Mouse (Mus musculus): ENCODE data around the gene Dip2b. TPM values are rescaled to one million over a fixed set of nuclear protein-coding genes. Genes with fewer than 3 reads are reported as not detected.

Dip2b gene
- polyA plus RNA-seq, 1 experiment, result 2.6 TPM

DNA sequence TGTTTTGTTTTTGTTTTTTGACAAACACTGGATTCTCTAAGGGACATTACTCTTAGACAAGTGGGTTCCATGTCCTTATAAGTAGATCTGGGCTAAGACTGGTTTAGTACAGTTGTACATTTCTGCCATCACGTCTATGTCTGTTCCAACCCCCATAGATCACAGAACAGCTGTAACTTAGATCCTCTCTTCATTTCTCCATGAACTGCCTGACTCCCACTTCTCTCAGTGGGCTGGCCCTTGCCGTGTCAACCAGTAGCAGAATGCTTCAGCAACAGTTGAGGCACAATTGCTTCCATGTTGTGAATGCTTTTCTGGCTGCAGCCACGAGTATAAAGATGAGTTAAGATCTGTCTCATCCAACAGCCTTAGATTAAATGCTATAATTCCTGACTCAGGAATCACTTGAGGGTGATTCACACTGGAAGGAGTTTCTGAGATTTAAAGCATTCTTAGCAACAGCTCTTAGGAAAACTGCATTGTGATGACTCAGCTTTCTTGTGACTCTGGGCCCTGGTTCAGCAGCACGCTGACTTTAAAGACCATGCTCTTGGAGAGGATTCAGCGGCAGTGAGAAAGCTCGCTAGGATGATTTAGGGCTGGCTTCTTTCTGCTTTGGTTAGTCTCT lies 212.8 kb downstream of the Dip2b start:
- TF ChIP-seq GATA1 (IDR thresholded peaks at IDR 0.05; ENCODE audit: low read length), result no peak

DNA sequence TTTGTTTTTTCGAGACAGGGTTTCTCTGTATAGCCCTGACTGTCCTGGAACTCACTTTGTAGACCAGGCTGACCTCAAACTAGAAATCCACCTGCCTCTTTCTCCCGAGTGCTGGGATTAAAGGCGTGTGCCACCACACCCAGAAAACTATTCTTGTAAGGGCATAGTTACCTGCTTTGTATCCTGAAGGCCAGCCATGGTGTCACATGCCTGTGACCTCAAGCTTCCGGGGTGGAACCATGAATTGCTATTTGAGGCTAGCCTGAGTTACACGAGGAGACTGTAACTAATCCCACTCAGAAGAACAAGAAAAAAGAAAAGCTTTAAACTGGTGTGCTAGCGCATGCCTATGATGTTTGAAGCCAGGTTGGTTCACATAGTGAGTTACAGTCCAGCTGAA lies 217.9 kb downstream of the Dip2b start:
- no peak for TF ChIP-seq GATA1 (IDR thresholded peaks at IDR 0.05; ENCODE audit: low read length)

DNA sequence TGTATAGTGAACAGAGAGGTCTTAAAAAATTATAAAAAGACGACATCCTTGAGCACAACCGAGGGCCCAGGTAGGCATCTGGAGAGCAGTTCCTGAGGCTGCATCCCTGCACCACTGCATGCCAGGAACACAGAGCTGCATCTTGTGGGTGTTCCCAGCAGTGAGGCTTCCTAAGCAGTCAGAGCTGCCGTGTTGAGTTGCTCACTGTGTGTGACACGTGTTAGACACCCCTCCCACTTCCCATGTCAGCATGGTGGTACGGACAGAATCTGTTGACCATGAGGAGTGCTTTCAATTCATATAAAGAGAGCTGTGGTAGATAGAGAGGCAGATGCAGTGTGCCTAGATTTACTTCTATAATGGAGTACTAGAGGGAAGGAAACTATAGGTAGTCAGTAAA lies 218.8 kb downstream of the Dip2b start:
- no peak for TF ChIP-seq GATA1 (IDR thresholded peaks at IDR 0.05; ENCODE audit: low read length)

DNA sequence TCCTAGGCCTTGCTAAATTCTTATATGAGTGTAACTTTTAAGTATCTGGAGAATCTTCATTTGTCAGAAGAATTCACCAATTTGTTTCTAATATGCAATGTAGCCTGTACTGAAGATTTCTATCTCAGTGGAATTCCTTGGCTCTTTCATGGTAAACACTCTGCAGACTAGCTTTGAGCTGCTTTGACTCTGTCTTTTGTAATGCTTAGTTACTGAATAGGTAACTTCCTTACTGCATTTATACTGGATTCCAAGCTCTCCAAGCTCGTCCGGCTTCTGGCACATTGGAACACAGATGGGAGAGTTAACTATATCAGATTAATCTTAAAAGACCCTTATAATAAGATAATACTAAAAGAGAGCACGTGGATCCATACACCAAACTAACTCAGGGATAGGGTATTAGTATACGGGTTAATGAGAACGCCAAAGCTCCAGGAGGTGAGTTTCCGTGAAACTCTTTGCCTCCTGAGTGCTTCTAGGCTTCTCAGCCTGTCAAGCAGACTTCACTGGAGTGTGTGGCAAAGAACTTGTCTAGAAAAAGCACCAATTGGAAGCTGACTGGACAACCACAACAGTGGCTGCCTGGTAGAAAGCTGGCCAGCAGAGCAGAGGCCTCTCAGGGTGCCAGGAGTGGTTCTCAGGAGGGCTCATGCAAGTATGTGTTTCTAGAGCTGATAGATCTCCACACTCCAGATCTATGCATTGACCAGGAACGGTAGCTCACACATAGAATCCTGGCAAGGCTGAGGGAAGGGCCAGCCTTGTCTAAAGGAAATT lies 220.4 kb downstream of the Dip2b start:
- TF ChIP-seq GATA1 (IDR thresholded peaks at IDR 0.05; ENCODE audit: low read length), result no peak

DNA sequence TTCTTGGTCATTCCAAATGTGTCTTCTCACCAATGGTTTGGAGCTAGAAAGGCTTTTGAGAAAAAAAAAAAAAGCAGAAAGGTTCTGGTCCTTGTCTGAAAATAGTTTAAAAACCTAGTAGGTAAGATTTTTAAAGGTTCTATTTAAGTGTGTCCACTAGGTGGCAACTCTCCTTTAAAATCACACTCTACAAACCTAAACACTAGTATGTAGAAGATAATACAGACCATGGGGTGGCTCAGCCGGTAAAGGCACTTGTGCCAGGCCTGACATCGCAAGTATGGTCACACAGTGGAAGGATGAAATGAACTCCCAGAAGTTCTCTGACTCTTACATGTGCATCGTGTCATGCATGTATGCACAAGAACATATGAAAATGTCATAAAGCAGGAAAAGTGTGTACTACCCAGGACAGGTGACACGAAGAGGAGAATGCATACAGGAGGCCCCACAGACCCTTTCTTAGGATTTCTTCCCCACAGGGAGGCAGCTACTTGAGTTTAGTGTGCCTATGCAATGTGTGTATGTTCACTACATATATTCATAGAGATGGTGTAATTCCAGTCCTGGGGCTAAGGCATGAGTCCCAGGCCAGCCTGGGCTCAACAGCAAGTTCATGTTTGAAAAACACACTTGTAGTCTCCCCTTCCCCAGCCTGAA lies 224.9 kb downstream of the Dip2b start:
- no peak for TF ChIP-seq GATA1 (IDR thresholded peaks at IDR 0.05; ENCODE audit: low read length)

DNA sequence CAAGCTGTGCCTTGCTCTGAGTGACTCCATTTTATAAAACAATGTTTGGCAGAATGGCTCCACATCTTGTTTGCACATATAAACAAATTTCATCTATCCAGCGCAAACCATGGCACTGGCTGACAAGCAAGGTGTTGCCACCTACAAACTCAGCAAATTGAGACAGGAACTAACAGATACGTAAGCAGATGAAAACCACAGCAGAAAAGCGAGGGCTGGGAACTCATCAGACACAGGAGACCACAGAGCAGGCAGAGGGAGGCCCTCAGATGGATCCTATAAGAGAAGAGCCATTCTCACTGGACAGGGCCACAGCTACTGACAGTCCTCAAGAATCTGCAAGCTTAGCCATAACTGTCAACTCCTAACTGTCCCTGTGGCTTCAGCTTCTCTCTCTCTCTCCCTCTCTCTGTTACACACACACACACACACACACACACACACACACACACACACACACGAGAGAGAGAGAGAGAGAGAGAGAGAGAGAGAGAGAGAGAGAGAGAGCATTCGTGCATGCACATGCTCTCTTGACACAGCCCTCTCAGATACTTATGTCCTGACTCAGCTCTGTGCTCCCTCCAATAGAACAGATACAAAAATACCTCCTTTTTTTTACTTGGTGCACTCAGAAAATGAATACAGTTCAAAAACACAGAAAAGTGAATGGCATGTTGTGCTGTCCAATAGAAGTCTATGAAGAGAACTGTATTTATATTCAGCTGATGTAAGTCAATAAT lies 227.3 kb downstream of the Dip2b start:
- TF ChIP-seq GATA1 (IDR thresholded peaks at IDR 0.05; ENCODE audit: low read length), result no peak

DNA sequence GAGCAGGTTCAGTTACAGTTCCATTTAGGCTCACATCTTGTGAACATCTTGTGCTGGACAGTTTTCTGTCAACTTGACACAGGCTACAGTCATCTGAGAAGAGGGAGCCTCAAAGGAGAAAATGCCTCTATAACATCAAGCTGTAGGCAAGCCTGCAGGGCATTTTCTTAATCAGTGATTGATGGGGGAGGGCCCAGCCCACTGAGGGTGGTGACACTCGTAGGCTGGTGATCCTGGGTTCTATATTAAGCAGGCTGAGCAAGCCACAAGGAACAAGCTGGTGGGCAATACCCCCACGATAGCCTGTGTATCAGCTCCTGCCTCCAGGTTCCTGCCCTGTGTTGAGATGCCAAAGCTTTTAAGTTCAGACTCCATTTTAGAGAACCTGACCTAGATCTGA lies 230.5 kb downstream of the Dip2b start:
- no peak for TF ChIP-seq GATA1 (IDR thresholded peaks at IDR 0.05; ENCODE audit: low read length)

Other genes starting within 250 kb of the Dip2b start
- gene Lima1, start 163.2 kb upstream of the Dip2b start, polyA plus RNA-seq (2012), result 0.02 TPM in 1 of 2 replicates, not detected in the other
- gene Fam186a, start 71.6 kb upstream of the Dip2b start, polyA plus RNA-seq (2012), result not detected in 2 replicates
- 13.6 and 21.7 TPM in 2 replicates for gene Larp4, start 68.6 kb upstream of the Dip2b start, polyA plus RNA-seq (2012)
- gene Atf1, start 189.2 kb downstream of the Dip2b start, polyA plus RNA-seq (2012), result 50.4 and 83.1 TPM in 2 replicates
- not detected in 2 replicates for gene Tmprss12, start 242.2 kb downstream of the Dip2b start, polyA plus RNA-seq (2012)

Data from G1E-ER4 (cell line).